Mouse (Mus musculus) cerebellum, postnatal 25 days (tissue): ENCODE measurements at regions not wholly inside any gene's neighbourhood (a gene's known extent, or its start where the extent isn't known, plus 50 kb on each side); places are given as distances from the start of the nearest gene placed in this dataset.

ENCODE experiments used
- DNase-seq, 2 experiments: peaks; one replicate each; pipeline ENCODE4 v3.0.0; 2021; ENCODE audit warnings: mixed read lengths in 2 of 2

DNA sequence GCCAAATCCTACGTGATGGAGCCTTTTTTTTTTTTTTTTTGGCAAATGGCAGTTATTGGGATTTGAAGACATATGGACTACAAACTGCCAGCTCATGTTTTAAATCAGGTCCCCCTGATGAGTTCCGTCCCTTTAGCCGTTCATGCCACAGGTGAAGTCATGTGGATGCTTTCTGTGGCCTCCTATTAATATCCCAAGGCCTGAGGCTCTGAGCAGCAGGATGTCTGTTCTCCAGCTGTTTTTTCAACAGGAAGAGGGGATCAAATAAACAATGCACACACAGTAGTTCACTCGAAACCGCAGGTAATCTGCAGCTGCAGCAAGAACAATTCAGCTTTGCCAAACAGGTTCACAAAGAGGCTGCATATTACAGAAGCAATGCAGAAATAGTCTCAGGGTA is 112.1 kb downstream of the Dusp6 start:
- no peak for DNase-seq

GRCm38 (mm10) chr10:99376430-99376829 is 113.4 kb downstream of the Dusp6 start:
- DNase-seq = no peak

GRCm38 (mm10) chr10:99377548-99377947 is 114.5 kb downstream of the Dusp6 start:
- DNase-seq = no peak

DNA sequence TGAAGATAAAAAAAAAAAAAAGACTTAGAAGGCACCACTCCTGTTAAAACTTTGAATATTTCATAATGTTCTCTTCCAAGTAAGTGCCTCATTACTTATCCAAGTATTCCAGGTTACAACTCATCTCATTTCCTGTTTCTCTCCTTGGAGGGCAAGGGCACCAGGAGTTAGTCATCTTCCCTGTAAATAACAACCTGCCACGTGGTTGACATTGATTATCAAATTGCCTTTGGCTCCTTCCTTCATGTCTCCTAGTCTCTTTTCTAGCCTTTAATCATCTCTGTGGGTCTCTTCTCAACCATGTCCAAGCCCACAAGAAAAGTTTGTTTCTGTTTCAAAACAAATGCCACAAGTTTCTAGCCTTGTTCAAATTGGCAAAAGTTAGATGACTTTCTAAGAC is 116.1 kb downstream of the Dusp6 start:
- DNase-seq = no peak

- no peak for DNase-seq
These were observed 117.1 kb downstream of the Dusp6 start for GRCm38 (mm10) chr10:99380170-99380569.

DNA sequence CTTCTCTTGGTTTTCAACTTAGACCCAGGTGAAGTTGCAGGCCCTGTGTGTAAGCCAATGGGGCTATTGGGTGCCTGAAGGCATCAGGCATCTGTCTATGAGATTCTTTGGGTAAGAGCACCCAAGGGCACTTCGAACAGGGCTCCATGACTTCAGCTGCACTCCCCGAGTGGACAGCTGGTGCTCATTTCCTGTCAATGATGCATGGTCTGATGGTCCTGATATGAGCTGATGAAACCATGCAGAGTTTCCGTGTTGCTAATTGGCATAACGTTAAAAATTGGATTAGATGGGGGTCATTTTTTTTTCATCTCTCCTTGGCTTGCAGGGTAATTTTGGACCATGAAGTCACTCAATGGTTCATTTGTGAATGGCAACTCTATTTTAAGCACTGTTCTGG is 120.0 kb downstream of the Dusp6 start:
- DNase-seq = no peak

GRCm38 (mm10) chr10:99384366-99384765 is 121.3 kb downstream of the Dusp6 start:
- no peak for DNase-seq

DNA sequence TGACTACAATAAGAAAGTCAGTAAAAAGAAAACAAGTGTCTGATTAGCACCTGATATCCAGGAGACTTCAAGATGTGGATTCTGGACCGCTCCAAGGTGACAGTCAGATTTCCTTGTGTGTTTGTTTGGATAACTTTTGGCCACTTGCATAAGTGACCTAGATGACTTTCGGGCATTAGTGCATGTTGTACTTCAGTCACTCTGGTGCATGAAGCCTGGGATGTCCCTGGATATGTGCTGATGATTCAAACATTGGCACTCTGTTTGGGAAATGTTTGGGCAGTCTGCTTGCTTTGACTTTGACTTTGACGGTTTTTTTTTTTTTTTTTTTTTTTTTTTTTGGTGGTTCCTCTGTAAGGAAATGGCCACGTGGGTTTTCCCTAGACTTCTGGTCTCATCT is 121.8 kb downstream of the Dusp6 start:
- DNase-seq = no peak

GRCm38 (mm10) chr10:99385854-99386253 is 122.8 kb downstream of the Dusp6 start:
- DNase-seq = no peak

DNA sequence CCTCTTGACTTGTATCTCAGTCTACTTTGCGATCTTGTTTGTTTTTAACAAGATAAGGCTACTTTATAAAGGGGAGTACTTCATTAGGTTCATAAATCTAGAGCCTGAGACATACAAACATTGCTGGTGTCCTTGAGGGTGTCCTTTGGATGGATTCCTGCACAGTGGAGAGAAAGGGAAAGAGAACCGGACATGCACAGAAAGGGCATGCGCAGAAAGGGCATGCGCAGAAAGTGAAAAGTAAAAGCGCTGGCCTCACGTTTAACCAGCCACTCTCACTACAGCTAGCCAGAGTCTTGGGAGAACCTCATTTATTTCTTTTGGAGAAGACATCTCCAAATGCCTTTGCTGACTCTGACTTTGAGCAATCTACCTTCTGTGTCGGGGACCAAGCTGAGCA is 125.5 kb downstream of the Dusp6 start:
- DNase-seq = no peak

DNA sequence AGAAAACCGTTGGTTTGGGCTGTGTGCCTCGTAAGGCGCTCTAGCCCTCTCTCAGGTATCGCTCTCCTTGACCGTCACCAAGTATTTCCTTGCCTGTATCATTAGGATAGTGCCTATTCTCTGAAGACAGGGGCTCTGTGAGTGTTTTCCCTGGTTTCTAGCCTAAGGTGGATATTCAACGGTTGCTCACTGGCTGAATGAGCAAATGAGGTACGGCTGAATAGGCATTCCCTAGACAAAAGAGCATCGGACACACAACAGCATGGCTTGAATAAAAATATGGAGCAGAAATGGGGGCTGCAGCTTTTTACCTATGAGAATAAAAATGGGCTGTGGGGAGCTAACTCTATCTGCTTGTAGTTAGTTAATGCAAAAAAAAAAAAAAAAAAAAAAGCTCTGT is 126.0 kb downstream of the Dusp6 start:
- no peak for DNase-seq

DNA sequence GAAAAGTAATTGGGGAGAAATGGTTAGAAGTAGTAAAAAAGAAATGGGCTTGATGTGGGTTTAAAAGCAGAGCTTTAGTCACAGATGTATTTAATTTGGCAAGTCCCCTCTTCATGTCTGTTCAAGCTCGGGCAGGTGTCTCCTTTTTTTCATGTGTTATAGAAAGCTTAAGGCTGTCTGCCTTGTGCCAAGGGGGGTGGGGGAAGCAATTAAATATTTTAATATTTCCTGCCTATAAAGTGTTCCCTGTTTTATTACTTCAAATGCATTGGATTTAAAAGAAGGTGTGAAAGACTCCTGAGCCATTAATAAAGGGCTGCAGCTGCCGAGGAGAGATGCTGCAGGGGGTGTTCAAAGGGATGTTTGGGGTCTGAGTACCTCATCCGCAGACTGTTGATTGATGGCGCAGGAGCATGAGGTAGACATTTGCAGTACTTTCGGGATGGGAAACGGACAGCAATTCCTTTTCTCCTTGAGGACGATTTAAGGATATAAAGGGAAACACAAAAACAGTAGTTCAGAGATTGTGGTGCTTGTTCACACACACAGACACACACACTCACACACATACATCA is 127.7 kb downstream of the Dusp6 start:
- no peak for DNase-seq

DNA sequence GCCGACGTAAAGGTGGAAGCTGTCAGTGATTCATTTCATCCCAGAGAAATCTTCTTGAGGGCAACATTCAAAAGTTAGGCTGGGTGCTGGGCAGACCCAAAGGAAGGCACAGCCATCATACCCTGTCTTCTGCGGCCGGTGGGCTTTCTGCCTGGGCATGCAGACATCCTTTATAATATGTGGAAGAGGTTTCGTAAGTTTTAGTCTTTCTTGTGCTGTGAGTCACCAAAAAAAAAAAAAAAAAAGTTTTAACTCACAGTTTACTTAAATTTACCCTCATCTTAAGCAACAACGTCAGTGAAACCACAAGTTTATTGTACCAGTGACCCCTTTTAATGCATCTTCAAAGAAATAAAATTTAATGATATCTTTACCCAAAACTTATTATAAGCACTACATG is 128.7 kb downstream of the Dusp6 start:
- DNase-seq = no peak

DNA sequence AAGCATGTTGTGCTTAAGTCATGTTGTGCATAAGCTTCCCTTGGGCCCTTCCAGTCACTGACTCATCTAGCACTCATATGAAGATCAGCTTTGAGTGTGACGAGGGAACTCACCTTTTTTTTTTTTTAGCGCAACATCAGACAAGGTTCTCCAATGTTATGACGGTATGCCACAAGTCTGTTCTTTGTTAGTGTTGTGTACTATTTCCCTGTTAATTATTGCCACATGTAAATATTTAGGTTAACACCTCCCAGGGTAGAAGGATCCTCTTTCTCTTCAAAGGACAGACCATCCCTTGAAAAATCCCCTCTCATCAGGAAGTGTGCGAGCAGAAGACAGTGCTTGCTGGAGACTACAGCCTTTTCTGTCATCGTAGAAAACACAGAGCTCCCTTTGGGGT is 129.9 kb downstream of the Dusp6 start:
- DNase-seq = no peak

GRCm38 (mm10) chr10:99393523-99393922 is 130.5 kb downstream of the Dusp6 start:
- DNase-seq = no peak

GRCm38 (mm10) chr10:99395411-99395810 is 132.4 kb downstream of the Dusp6 start:
- no peak for DNase-seq

GRCm38 (mm10) chr10:99396630-99397029 is 133.6 kb downstream of the Dusp6 start:
- no peak for DNase-seq

DNA sequence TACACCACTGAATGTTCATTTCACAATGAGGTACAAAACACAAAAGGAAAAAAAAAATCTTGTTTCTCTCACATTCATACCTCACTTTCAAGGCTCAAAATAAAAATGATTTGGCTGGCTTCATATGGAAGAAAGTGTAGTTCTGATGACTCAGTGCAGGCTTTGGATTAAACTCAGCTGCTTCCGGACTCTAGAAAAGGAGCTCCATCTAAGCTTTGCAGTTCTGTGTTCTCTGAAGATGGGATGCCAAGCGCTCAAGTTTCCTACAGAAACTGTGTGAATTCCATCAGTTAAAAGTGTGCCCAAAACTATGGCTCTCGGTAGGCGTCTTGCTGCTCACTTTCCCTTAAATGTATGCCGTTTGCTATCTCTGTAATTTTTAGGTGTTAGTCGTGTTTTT is 137.0 kb downstream of the Dusp6 start:
- no peak for DNase-seq

GRCm38 (mm10) chr10:99406764-99407163 is 143.7 kb downstream of the Dusp6 start:
- no peak for DNase-seq

GRCm38 (mm10) chr10:99408786-99409185 is 145.8 kb downstream of the Dusp6 start:
- peak in 1 of 2 experiments; percentile 8 for DNase-seq

GRCm38 (mm10) chr10:99409744-99410143 is 146.7 kb downstream of the Dusp6 start:
- DNase-seq = no peak

GRCm38 (mm10) chr10:99410754-99411153 is 147.7 kb downstream of the Dusp6 start:
- DNase-seq = no peak

DNA sequence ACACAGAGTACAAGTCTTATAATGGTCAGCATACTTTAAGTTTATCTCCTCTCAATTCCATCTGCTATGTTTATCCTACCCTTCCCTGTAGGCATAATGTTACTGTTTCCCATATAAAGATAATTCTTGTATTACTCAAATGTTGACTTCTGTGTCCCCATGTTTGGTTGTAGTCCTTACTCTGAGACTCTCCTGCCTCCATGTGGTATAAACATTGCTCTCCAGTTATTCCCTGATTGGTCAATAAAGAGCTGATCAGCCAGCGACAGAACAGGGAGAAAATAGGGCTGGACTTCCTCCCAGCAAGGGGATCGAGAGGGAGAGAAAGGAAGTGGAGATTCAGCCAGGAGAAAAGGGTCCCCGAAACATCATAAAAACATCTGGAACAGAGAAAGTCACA is 150.4 kb downstream of the Dusp6 start:
- no peak for DNase-seq

DNA sequence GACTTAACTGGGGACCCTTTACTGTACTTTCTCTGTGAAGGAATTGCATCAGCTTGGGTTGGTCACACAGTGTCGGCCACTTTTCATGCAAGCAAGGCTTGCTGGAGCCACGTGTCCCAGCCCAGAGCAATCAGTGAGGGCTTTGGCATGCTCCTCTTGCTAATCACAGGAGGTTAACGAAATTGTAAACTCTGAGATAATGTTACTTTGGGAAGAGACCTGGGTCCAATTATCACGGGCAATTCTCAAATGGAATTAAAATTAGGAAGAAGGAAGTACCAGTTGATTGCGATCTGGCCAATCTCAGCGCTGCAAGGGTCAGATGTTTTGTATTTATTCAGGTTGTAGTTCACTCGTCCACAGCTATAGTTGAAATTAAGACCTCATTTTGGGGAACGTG is 153.2 kb downstream of the Dusp6 start:
- DNase-seq = no peak

DNA sequence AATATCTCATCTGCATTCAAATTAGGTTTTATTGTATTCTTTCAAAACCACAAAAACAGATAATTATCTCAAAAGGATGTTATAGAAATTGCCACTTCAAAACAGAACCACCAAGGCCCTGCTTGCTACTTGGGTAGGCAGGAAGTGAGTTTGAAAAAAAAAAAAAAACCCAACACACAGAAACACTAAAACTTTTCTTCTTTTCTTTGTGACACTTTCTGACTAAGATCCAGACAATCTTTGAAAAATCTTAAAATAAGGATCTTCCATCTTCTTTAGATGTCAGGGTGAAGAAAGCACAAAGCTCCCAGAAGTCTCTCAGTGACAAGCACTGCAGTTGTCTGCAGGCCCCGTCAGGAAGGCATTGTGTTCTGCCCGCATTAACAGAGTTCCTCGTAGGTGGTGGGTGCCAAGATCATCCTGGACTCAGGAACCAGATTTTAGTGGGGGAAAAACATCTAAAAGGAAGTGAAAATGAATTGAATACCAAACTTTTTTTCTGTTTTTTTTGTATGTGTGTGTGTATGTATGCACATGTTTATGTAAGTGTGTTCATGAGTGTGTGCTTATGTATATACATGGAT is 154.0 kb downstream of the Dusp6 start:
- no peak for DNase-seq
